Mouse (Mus musculus) limb, embryonic 10.5 days (tissue): ENCODE data around the gene Slc9a1. TPM values are rescaled to one million over a fixed set of nuclear protein-coding genes. Genes with fewer than 3 reads are reported as not detected.

Experiments used
- DNase-seq: peaks from one replicate; pipeline ENCODE4 v3.0.0-alpha.2; 2017; ENCODE audit warnings: low spot score
- H3K27ac ChIP-seq: fragments of 300-500 bp; sonication (generic); 2 replicates; pipeline ENCODE4 v1.5.1; 2016; ENCODE audit warnings: mild to moderate bottlenecking
- H3K27me3 ChIP-seq: fragments of 300-500 bp; sonication (generic); 2 replicates; pipeline ENCODE4 v1.6.1; 2016; ENCODE audit warnings: low read depth, mild to moderate bottlenecking; ENCODE audit not compliant: poor library complexity, severe bottlenecking
- H3K36me3 ChIP-seq: fragments of 300-500 bp; sonication (generic); 2 replicates; pipeline ENCODE4 v1.6.1; 2016; ENCODE audit warnings: mild to moderate bottlenecking, moderate library complexity
- H3K4me1 ChIP-seq: fragments of 300-500 bp; sonication (generic); 2 replicates; pipeline ENCODE4 v1.6.1; 2016
- H3K4me3 ChIP-seq: fragments of 300-500 bp; sonication (generic); 2 replicates; pipeline ENCODE4 v1.5.1; 2016; ENCODE audit warnings: mild to moderate bottlenecking, moderate library complexity
- H3K9me3 ChIP-seq: fragments of 300-500 bp; sonication (generic); replicated peaks from 2 replicates; pipeline ENCODE4 v1.6.1; 2016; ENCODE audit warnings: mild to moderate bottlenecking
- WGBS: fragments of 180-500 bp; shearing (Covaris S2); methylation state at CpG from one replicate; pipeline ENCODE4 v1.1.7; 2016; 5-methylcytosine and 5-hydroxymethylcytosine counted together
- polyA plus RNA-seq: library from polyadenylated mRNA; unstranded; fragments of >200 nt; fragmentation: Nextera tagmentation; extraction: Ambion mirVana; gene quantifications from 2 replicates; pipeline ENCODE4 v1.2.1, GENCODE M21; 2016

Slc9a1 gene
- polyA plus RNA-seq, 1 experiment from 2014 or later: 9.0 TPM

- H3K27me3 ChIP-seq: no peaks in the 10 kb centered on the region
- H3K4me3 ChIP-seq: no peak overlapping the region
- WGBS: 39% methylated on average over 5 of the region's 5 CpGs
- peak overlapping the region; percentile 73 for H3K27ac ChIP-seq
- peaks cover 51% of the 10 kb centered on the region for H3K4me1 ChIP-seq
- peaks cover 35% of the 10 kb centered on the region for H3K36me3 ChIP-seq
- H3K9me3 ChIP-seq: no peaks in the 10 kb centered on the region
- peak; percentile 32 for DNase-seq
Measured at GRCm38 (mm10) chr4:133379046-133379347, 9.5 kb downstream of the Slc9a1 start.

GRCm38 (mm10) chr4:133379861-133380260 is 10.4 kb downstream of the Slc9a1 start:
- Histone ChIP-seq H3K36me3 (peaks cover 36% of the 10 kb centered on the region), H3K9me3 (no peaks in the 10 kb centered on the region), H3K4me3 (no peak overlapping the region), H3K27me3 (no peaks in the 10 kb centered on the region), H3K27ac (no peak overlapping the region), H3K4me1 (peaks cover 51% of the 10 kb centered on the region)
- 56% methylated on average over 3 of the region's 3 CpGs for WGBS
- DNase-seq: peak; percentile 27

DNA sequence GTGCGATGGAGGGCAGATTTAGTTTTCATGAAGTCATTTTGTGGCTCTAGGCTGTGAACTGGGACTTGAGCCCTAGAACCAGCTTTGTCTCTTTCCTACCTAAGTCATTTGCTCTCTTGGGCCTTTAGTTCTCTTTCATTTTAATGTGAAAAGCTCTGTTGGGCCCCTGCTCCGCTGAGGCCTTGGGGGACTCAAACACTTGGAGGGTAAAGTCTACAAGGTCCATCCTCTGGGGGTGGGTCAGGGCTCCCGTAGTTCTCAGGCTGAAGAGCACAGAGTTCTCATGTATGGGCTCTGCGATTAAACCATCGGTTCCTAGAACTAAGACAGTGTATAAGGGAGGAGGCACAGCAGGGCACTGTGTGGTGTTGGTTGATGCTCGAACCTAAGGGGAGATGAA is 11.0 kb downstream of the Slc9a1 start:
- H3K4me1 ChIP-seq: peaks cover 51% of the 10 kb centered on the region
- H3K27ac ChIP-seq: no peak overlapping the region
- no peaks in the 10 kb centered on the region for H3K27me3 ChIP-seq
- no peak for DNase-seq
- no peak overlapping the region for H3K4me3 ChIP-seq
- H3K36me3 ChIP-seq: peaks cover 34% of the 10 kb centered on the region
- H3K9me3 ChIP-seq: no peaks in the 10 kb centered on the region
- WGBS: 84% methylated on average over 6 of the region's 6 CpGs

GRCm38 (mm10) chr4:133381141-133381540 is 11.6 kb downstream of the Slc9a1 start:
- 81% methylated on average over 8 of the region's 8 CpGs for WGBS
- Histone ChIP-seq H3K4me3 (no peak overlapping the region), H3K27me3 (no peaks in the 10 kb centered on the region), H3K9me3 (no peaks in the 10 kb centered on the region), H3K27ac (no peak overlapping the region), H3K4me1 (peaks cover 47% of the 10 kb centered on the region), H3K36me3 (peaks cover 31% of the 10 kb centered on the region)
- DNase-seq: no peak

- H3K27me3 ChIP-seq: no peaks in the 10 kb centered on the region
- WGBS: 82% methylated on average over 7 of the region's 7 CpGs
Measured at GRCm38 (mm10) chr4:133386061-133386797, 16.7 kb downstream of the Slc9a1 start.

GRCm38 (mm10) chr4:133387053-133387452 is 17.5 kb downstream of the Slc9a1 start:
- H3K36me3 ChIP-seq: peaks cover 25% of the 10 kb centered on the region; the same call in 1 of the 2 replicates
- H3K4me3 ChIP-seq: no peak overlapping the region
- no peaks in the 10 kb centered on the region for H3K27me3 ChIP-seq
- no peak for DNase-seq
- H3K27ac ChIP-seq: no peak overlapping the region
- H3K9me3 ChIP-seq: no peaks in the 10 kb centered on the region
- H3K4me1 ChIP-seq: peaks cover 20% of the 10 kb centered on the region

More at GRCm38 (mm10) chr4:133386061-133386797, 16.7 kb downstream of the Slc9a1 start:
- Histone ChIP-seq H3K9me3 (no peaks in the 10 kb centered on the region), H3K36me3 (peaks cover 33% of the 10 kb centered on the region), H3K27ac (no peak overlapping the region), H3K4me1 (peaks cover 14% of the 10 kb centered on the region), H3K4me3 (no peak overlapping the region)
- no peak for DNase-seq

- Histone ChIP-seq H3K4me1 (peaks cover 21% of the 10 kb centered on the region), H3K4me3 (no peak overlapping the region), H3K27ac (no peak overlapping the region), H3K27me3 (no peaks in the 10 kb centered on the region), H3K9me3 (no peaks in the 10 kb centered on the region), H3K36me3 (peaks cover 18% of the 10 kb centered on the region; the same call in 1 of the 2 replicates)
- 93% methylated on average over 16 of the region's 16 CpGs for WGBS
- DNase-seq: no peak
Measured at GRCm38 (mm10) chr4:133388781-133389552, 19.5 kb downstream of the Slc9a1 start.

DNA sequence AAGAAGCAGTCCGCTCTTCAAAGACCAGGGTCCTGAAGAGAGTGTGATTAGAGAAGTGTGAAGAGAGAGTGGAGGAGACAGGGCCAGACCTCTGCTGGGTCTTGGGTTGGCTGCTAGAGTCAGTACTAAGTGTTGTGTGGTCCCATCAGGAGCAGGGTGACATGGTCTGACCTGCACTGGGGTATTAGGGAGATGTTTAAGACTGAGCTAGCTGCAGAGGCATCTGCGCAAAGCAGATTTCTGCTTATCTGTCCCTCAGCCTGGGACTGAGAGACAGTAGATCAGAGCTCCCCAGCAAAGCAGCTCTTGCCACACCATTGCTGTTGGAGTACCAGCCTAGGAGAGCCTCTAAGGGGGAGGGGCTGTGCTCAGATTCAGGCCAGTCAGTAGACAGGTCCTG is 20.5 kb downstream of the Slc9a1 start:
- 89% methylated on average over 2 of the region's 2 CpGs for WGBS
- Histone ChIP-seq H3K4me1 (peaks cover 31% of the 10 kb centered on the region), H3K9me3 (no peaks in the 10 kb centered on the region), H3K27me3 (no peaks in the 10 kb centered on the region), H3K27ac (peak overlapping the region; percentile 33; the same call in 1 of the 2 replicates), H3K4me3 (no peak overlapping the region), H3K36me3 (peaks cover 13% of the 10 kb centered on the region; the same call in 1 of the 2 replicates)
- DNase-seq: no peak

GRCm38 (mm10) chr4:133390585-133390984 is 21.1 kb downstream of the Slc9a1 start:
- peaks cover 37% of the 10 kb centered on the region for H3K4me1 ChIP-seq
- no peak for DNase-seq
- peaks cover 9% of the 10 kb centered on the region; the same call in 1 of the 2 replicates for H3K36me3 ChIP-seq
- 92% methylated on average over 6 of the region's 6 CpGs for WGBS
- no peaks in the 10 kb centered on the region for H3K27me3 ChIP-seq
- peak overlapping the region; percentile 33; the same call in 1 of the 2 replicates for H3K27ac ChIP-seq
- H3K4me3 ChIP-seq: no peak overlapping the region
- H3K9me3 ChIP-seq: no peaks in the 10 kb centered on the region

- H3K4me1 ChIP-seq: peaks cover 45% of the 10 kb centered on the region
- DNase-seq: no peak
- 0 out of 2 replicates have a peak, but pooled peaks cover 7% of the 10 kb centered on the region for H3K36me3 ChIP-seq
- 0 out of 2 replicates have a peak overlapping the region, but pooled peaks have one; percentile 33 for H3K27ac ChIP-seq
- 83% methylated on average over 18 of the region's 18 CpGs for WGBS
- no peaks in the 10 kb centered on the region for H3K9me3 ChIP-seq
- H3K4me3 ChIP-seq: no peak overlapping the region
- H3K27me3 ChIP-seq: no peaks in the 10 kb centered on the region
Measured at GRCm38 (mm10) chr4:133391185-133392040, 21.9 kb downstream of the Slc9a1 start.

- H3K27me3 ChIP-seq: no peaks in the 10 kb centered on the region
- DNase-seq: no peak
- H3K27ac ChIP-seq: peak overlapping the region; percentile 38
- H3K4me1 ChIP-seq: peaks cover 69% of the 10 kb centered on the region
- H3K9me3 ChIP-seq: no peaks in the 10 kb centered on the region
- 90% methylated on average over 4 of the region's 4 CpGs for WGBS
- H3K4me3 ChIP-seq: no peak overlapping the region
- H3K36me3 ChIP-seq: no peaks in the 10 kb centered on the region
Measured at GRCm38 (mm10) chr4:133394981-133395573, 25.6 kb downstream of the Slc9a1 start.

GRCm38 (mm10) chr4:133396079-133396478 is 26.6 kb downstream of the Slc9a1 start:
- H3K4me3 ChIP-seq: no peak overlapping the region
- WGBS: 72% methylated on average over 2 of the region's 2 CpGs
- no peak for DNase-seq
- no peaks in the 10 kb centered on the region for H3K36me3 ChIP-seq
- peaks cover 68% of the 10 kb centered on the region for H3K4me1 ChIP-seq
- H3K27me3 ChIP-seq: no peaks in the 10 kb centered on the region
- no peaks in the 10 kb centered on the region for H3K9me3 ChIP-seq
- H3K27ac ChIP-seq: peak overlapping the region; percentile 66
